Mouse (Mus musculus): ENCODE measurements around the gene Itga5. TPM values are rescaled to one million over a fixed set of nuclear protein-coding genes. Genes with fewer than 3 reads are reported as not detected.
A peak's percentile ranks its signal among the peaks of the same experiment; 100 is the strongest.
"Not testable (repeated sequence)": the region's sequence is repeated elsewhere in the genome, so short reads cannot be mapped to it uniquely, and the experiment has no call there.

Gene Itga5
- total RNA-seq (2021) = 1 to 10 TPM; 2.6 to 3.0 TPM
- long read RNA-seq, experiment 1, full-length matches to known transcripts = 5 of 9 reads
- long read RNA-seq, experiment 1, partial matches to known transcripts = 1 of 9 reads
- long read RNA-seq, experiment 1, other reads (novel, unspliced or antisense) = 3 of 9 reads
- long read RNA-seq, experiment 2, full-length matches to known transcripts = 8 of 10 reads
- long read RNA-seq, experiment 2, partial matches to known transcripts = 0 of 10 reads
- long read RNA-seq, experiment 2, other reads (novel, unspliced or antisense) = 2 of 10 reads

GRCm38 (mm10) chr15:103366376-103367149, at the start of gene Itga5:
Gene Itga5 (minus strand): TSS chr15:103366763.
- Histone ChIP-seq H3K4me3 (peak within 1 kb of the TSS; percentile 57), H3K27ac (peak within 1 kb of the TSS; percentile 45; the same call in 1 of the 2 replicates)
- no peak for TF ChIP-seq CTCF (IDR thresholded peaks at IDR 0.05)
- intact Hi-C loops (cut with DNase I) = no loop called here
- no peak for DNase-seq (ENCODE audit: extremely low spot score in 1 of 2, low spot score in 2 of 2)

GRCm38 (mm10) chr15:103405586-103405985, 39.0 kb upstream of the Itga5 start:
- H3K4me3 ChIP-seq; intact Hi-C loops (cut with DNase I); H3K27ac ChIP-seq; DNase-seq (ENCODE audit: extremely low spot score in 1 of 2, low spot score in 2 of 2): not testable (repeated sequence)

GRCm38 (mm10) chr15:103401361-103401760, 34.8 kb upstream of the Itga5 start:
- H3K4me3 ChIP-seq = no peak overlapping the region
- no peak for DNase-seq (ENCODE audit: extremely low spot score in 1 of 2, low spot score in 2 of 2)
- intact Hi-C loops (cut with DNase I) = no loop called here
- no peak for TF ChIP-seq CTCF (IDR thresholded peaks at IDR 0.05)
- no peak overlapping the region for H3K27ac ChIP-seq

GRCm38 (mm10) chr15:103393577-103393976, 27.0 kb upstream of the Itga5 start:
- intact Hi-C loops (cut with DNase I) = no loop called here
- Histone ChIP-seq H3K27ac (no peak overlapping the region), H3K4me3 (no peak overlapping the region)
- DNase-seq (ENCODE audit: extremely low spot score in 1 of 2, low spot score in 2 of 2) = no peak
- TF ChIP-seq CTCF (IDR thresholded peaks at IDR 0.05) = no peak

- intact Hi-C loops (cut with DNase I) = loop anchor here (1.0 kb wide), 2 partner anchors 35 to 41 kb away; no protein-coding TSS in a partner anchor
- DNase-seq (ENCODE audit: extremely low spot score in 1 of 2, low spot score in 2 of 2) = no peak
- peak; percentile 70 for TF ChIP-seq CTCF (IDR thresholded peaks at IDR 0.05)
- Histone ChIP-seq H3K4me3 (no peak overlapping the region), H3K27ac (no peak overlapping the region)
Measured at GRCm38 (mm10) chr15:103388556-103389145, 22.1 kb upstream of the Itga5 start.

- Histone ChIP-seq H3K4me3 (no peak overlapping the region), H3K27ac (no peak overlapping the region)
- no peak for TF ChIP-seq CTCF (IDR thresholded peaks at IDR 0.05)
- DNase-seq (ENCODE audit: extremely low spot score in 1 of 2, low spot score in 2 of 2) = no peak
- intact Hi-C loops (cut with DNase I) = no loop called here
Measured at GRCm38 (mm10) chr15:103383771-103384488, 17.4 kb upstream of the Itga5 start.

- Histone ChIP-seq H3K4me3 (no peak overlapping the region), H3K27ac (no peak overlapping the region)
- intact Hi-C loops (cut with DNase I) = no loop called here
- no peak for TF ChIP-seq CTCF (IDR thresholded peaks at IDR 0.05)
- no peak for DNase-seq (ENCODE audit: extremely low spot score in 1 of 2, low spot score in 2 of 2)
Measured at GRCm38 (mm10) chr15:103382795-103383406, 16.3 kb upstream of the Itga5 start.

GRCm38 (mm10) chr15:103382075-103382474, 15.5 kb upstream of the Itga5 start:
- H3K27ac ChIP-seq = no peak overlapping the region
- intact Hi-C loops (cut with DNase I) = no loop called here
- DNase-seq (ENCODE audit: extremely low spot score in 1 of 2, low spot score in 2 of 2) = no peak
- H3K4me3 ChIP-seq = no peak overlapping the region
- TF ChIP-seq CTCF (IDR thresholded peaks at IDR 0.05) = no peak

GRCm38 (mm10) chr15:103378665-103379356, 12.2 kb upstream of the Itga5 start:
- intact Hi-C loops (cut with DNase I) = no loop called here
- no peak overlapping the region for H3K4me3 ChIP-seq
- H3K27ac ChIP-seq = no peak overlapping the region
- no peak for DNase-seq (ENCODE audit: extremely low spot score in 1 of 2, low spot score in 2 of 2)
- TF ChIP-seq CTCF (IDR thresholded peaks at IDR 0.05) = no peak

- TF ChIP-seq CTCF (IDR thresholded peaks at IDR 0.05) = no peak
- no peak for DNase-seq (ENCODE audit: extremely low spot score in 1 of 2, low spot score in 2 of 2)
Measured at GRCm38 (mm10) chr15:103377752-103378664, 11.4 kb upstream of the Itga5 start.

More at GRCm38 (mm10) chr15:103377752-103378664, 11.4 kb upstream of the Itga5 start:
- Histone ChIP-seq H3K27ac (no peak overlapping the region), H3K4me3 (no peak overlapping the region)
- intact Hi-C loops (cut with DNase I) = no loop called here
